Mouse (Mus musculus): Measurements from ENCODE around the gene Vezt.

Vezt gene

DNA sequence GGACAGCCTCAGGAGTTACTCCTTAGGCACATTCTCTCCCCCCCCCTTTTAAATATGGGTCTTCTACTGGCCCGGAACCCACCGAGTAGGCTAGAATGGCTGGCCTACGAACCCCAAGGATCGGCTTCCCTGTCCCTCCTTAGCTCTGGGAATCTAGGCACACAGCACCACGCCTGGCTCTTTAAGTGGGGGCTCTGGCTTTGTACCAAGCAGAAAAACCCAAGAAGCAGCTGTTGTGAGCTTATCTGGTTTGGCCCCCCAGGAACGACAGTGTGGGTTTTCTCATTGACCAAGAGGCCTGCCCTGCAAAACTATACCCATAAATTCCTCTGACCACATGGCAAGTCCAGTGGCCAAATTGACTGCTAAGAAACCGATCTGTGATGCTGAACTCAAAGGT is 82.1 kb downstream of the Vezt start:
- in situ Hi-C loops (cut with MboI, MseI), result no loop called here

DNA sequence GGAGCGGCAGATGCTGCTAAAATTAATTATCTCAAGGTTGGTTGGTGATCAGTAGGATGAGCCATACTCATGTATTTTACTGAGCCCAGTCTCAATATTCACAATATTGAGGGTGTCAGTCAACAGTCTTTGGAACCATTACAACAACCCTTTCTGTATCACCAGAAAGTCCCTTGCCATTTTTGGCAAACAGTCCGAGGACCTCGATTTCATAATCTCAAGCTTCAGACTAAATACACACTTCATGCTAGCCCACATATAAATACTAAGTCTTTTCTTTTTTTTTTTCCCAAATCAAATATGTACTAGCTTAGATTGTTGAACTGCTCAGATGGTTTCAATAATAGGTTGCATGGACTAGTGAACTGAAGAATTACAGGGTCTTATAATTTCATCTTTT is 84.6 kb downstream of the Vezt start:
- in situ Hi-C loops (cut with MboI, MseI), result no loop called here

DNA sequence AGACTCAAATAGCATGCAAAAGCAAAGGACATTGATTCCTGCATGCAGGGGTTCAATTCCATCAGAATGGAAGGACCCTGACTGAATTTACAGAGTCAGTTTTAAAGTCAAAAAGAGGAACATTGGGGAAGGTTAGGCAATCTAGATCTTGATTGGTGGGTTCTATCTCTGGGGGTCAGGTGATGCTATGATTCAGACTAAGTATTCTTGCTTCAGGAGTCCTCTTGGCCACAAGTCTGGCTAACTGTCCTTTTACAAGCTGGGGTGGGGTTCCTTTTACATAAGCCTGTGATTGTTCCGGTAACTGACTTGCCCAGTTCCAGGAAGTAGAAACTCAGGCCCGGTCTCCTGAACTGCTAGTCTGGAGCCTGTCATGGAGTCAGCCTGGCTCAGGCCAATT is 85.7 kb downstream of the Vezt start:
- in situ Hi-C loops (cut with MboI, MseI), result loop anchor here (10.0 kb wide), 2 partner anchors 115 to 495 kb away; partner anchors contain the start of genes Lta4h and Usp44

DNA sequence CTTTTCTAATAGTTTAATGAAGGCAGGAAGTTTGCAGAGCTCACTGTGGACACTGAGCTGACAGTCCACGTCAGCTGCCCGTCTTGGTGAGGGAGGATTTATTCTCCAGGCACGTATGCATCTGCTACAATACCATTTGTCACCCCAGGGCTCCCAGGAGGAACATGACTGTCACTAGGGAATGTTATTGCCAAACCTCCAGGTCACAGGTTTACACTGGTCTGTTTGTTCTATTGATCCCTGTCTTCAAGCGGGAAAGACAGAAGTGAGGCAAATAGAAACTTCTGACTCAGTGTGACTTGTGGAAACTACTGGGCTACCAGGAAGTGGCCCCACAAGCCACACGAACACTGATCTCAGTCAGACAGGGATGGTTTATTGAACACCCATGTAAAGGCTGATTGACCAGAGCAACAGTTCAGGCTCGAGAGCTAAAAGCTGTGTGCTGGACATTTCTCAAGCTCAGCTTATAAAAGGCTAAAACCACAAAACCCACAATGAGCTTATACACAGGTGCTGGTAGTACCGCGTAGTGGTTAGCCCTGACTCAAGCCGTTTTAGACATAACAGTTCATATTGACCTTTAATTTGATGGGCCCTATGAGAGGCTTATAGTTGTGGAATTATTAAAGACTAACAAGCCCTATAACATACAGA is 89.6 kb downstream of the Vezt start:
- in situ Hi-C loops (cut with MboI, MseI), result loop anchor here (10.0 kb wide), 2 partner anchors 111 to 491 kb away; partner anchors contain the start of genes Lta4h and Usp44

DNA sequence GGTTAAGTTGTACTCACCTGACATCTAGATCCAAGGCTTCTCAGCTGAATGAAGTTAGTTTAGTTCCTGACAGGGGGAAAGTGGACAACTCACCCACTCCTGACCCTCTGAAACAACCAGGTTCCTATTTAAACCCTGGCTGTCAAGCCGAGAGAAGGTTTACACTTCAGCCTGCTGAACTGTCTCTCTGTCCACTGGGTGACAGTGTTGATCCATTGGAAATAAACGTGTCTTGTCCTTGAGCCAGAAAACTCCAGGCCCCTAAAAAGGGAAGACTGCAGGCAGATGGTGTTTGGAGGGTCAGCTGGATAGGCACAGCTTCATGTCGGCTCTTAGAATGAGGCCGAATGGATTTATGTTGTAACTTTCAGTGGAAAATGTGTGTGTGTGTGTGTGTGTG is 90.3 kb downstream of the Vezt start:
- in situ Hi-C loops (cut with MboI, MseI), result loop anchor here (10.0 kb wide), 2 partner anchors 111 to 491 kb away; partner anchors contain the start of genes Lta4h and Usp44

DNA sequence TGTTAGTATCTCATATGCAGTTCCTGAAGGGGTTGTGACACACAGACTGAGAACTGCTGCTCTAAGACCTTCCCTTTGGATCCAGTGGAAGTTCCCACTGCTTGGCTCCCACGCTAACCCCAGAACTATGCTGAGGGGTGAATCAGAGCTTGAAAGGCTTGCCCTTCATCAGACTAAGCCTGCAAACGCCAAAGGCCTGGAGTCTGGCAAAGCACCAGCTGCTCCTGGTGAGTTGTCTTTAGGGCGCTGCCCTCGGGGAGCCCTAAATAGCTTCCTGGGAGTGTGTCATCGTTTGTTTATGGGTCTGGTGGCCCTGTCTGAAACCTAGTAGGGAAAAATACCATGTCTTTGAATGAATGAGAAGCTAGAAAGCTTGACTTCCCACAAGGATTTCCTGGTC is 91.4 kb downstream of the Vezt start:
- in situ Hi-C loops (cut with MboI, MseI), result loop anchor here (10.0 kb wide), 2 partner anchors 109 to 489 kb away; partner anchors contain the start of genes Lta4h and Usp44

DNA sequence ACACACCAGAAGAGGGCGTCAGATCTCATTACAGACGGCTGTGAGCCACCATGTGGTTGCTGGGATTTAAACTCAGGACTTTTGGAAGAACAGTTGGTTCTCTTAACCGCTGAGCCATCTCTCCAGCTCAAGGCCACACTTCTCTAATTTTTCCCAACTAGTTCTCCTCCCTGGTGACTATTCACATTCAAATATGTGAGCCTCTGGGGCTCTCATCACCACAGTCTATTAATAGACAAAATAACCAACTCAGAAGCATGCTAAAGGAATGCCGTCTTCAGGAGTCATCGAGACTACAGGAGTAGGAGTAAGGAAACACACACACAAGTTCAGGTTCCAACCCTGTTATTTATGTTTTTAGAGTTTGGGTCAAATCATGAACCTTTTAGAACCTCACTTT is 95.3 kb downstream of the Vezt start:
- in situ Hi-C loops (cut with MboI, MseI), result loop anchor here (10.0 kb wide), 2 partner anchors 105 to 485 kb away; partner anchors contain the start of genes Lta4h and Usp44

DNA sequence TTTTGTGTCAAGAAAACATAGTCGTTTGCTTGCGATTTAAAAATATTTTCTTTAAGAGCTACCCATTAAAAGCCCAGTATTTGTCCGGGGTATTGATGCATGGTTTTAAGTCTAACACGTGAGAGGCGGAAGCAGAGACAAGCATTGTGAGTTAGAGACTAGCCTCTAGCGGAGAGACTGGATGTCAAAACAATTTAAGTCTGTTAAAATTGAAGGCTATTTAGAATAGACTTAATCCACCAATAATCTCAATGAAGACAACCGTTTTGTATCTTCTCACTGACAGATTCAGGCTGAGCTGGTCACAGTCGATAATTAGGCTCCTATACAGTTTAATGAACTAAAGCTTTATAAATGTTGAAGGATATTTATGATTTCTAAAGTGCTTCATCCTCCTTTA is 95.9 kb downstream of the Vezt start:
- in situ Hi-C loops (cut with MboI, MseI), result loop anchor here (10.0 kb wide), 2 partner anchors 105 to 485 kb away; partner anchors contain the start of genes Lta4h and Usp44

DNA sequence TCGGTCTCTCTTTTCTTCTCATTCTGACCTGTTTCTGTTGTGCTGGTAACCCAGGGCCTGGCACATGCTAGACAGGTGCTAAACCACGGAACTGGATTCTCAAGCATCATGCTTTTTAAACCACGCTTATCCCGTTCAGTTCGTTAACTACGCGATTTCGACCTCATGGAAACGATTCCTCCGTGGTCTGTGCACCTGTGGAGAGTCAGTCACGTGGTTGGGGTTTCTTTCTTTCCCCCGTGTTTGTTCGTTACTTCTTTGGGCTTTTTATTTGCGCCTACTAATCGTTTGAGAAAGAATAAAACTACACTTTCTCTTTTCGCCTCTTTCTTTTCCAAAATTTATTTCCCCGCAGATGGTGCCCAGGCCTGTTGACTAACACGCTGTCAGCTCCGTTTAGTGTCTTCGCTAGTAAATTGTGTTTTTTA is 96.8 kb downstream of the Vezt start:
- in situ Hi-C loops (cut with MboI, MseI), result no loop called here

DNA sequence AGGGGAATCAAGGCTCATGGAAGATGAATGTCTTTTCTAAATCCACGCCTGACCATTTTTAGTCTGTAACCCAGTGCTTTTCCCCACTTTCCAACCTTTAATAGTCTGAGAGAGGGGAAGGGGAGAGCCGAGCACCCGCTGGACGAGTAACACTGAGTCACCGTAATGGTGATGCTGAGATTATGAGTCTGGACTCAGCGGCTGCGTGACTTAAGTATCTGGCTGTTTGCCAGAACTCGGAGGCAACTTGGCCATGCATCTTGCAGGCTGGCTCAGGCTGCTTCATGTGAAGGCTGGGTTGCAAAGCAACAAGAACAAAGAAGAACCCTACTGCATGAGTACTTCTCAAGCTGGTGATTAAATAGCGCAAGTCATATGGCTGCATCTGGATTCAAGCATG is 101.6 kb downstream of the Vezt start:
- in situ Hi-C loops (cut with MboI, MseI), result no loop called here

DNA sequence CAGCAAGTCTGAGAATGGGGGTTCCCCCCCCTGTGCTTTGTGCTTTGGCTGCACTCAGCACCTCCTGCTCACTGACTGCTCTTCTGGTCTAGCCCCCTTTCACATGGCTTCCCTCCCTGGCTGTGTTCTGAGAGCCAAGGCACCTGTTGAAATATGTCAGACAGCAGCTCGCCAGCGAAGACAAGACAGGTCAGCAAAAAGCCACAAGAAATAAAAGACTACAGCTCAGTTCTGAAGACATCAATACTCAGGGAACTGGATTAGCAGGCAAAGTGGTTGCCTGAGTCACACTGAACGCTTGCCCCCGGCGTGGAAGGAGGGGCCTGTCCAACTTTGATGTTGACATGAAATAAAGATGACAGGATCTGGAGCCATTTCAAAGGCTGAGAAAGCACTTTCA is 102.8 kb downstream of the Vezt start:
- in situ Hi-C loops (cut with MboI, MseI), result no loop called here

DNA sequence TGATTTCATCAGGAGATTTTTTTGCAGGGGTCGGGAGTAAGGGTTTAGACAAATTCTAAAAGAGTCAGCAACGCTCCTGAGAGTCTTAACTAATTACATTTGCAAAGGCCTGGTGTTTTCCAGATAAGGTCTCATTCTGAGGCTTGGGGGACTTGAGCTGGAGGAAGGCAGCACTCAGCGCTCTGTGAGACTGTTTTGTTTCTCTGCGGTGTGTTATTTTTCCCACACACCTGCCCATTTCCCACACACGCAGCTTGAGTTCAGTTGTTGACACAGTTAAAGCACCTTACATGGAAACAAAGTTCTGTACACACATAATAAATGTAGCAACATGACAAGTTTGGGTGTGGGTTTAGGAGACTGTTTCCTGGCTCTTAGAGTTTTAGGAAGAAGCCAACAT is 103.6 kb downstream of the Vezt start:
- in situ Hi-C loops (cut with MboI, MseI), result no loop called here

DNA sequence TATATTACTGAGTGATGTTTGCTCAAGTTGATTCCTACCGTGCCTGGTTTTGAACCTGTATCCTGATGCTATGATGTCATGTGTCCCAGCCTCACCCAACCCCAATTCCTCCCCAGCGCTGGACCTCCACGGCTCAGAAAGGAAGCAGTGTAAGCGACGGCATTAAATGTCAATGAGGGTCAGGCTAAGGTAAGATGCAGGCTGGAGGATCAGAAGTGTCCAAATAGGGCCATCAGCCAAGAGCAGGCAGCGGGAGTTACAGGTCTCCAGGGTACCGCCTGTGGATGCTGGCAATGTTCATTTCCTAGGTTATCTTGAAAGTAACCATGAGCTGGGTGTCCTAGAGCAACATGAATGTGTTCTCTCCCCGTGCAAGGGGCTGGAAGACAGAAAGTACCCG is 104.2 kb downstream of the Vezt start:
- in situ Hi-C loops (cut with MboI, MseI), result no loop called here

DNA sequence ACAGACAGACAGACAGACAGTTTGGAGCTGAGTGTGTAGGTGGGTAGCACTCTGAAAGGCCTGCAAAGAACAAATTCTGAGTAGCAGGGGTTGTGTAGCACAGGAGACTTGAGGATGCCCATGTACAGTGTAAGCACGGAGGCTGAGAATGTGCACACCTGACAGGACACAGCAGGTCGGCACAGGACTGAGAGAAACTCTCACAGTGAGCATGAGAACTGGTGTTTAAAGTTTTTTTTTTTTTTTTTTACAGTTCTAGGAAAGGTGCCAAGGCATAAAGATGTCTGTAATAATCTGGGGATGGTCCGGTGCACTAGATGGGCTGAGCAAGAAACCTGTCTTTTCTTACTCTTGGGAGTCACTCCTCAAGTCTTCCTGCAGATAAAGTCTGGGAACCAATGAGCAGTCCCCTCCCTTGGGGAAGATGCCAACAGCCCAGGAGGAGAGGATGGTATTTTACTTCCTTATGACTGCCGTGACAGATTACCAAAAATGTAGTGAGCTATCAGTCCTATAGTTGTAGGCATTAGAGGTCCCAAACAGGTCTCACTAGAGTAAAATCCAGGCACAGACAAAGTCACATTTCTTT is 105.3 kb downstream of the Vezt start:
- in situ Hi-C loops (cut with MboI, MseI), result no loop called here

DNA sequence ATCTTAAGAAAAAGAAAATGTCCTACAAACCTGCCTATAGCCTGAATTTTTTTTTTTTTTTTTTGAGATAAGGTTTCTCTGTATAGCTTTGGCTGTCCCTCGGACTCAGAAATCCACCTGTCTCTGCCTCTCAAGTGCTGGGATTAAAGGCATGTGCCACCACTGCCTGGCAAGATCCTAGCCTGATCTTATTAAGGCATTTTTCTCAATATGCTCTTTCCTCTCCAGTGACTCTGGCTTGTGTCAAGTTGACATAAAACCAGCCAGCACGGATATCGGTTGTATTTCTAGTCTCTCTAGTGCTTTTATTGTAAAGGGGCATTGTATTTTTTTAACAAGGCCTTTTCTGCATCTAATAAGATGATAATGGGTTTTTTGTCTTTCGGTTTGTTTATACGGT is 111.0 kb downstream of the Vezt start:
- in situ Hi-C loops (cut with MboI, MseI), result no loop called here

DNA sequence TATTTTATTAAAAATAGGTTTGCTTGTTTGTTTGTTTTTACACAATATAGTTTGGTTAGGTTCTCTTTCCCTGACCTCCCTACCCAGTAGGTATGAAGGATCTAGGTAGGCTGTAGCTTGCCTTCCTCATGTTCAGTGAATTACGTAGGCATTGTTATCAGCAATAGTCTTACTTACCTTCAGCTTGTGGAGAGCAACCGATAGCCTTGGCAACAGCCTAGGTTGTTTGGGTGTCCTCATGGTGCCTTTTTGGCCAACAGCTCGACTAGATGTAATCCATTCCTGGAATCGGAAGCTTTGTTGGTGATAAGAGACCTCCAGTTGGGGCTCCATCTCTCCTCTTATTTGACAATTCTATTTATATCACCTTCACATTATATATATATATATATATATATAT is 114.5 kb downstream of the Vezt start:
- in situ Hi-C loops (cut with MboI, MseI), result no loop called here

DNA sequence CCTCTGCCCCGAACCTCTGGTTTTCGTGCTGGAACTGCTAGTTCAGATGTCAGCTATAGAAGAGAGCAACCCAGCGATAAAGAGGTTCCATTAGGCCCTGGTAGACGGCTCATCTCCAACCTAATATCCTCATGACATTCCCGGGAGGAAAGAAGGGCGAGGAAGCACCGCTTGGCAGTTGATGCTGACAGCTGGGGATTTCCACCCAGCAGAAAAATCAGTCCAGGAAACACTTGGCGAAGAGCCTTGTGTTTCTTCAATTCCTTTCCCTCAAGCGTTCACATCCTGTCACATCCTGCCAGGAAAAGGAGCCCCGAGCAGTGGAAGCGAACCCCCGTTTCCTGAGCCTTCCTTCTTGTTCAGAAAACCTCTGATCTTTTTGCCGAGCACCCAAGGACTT is 116.4 kb downstream of the Vezt start:
- in situ Hi-C loops (cut with MboI, MseI), result no loop called here

DNA sequence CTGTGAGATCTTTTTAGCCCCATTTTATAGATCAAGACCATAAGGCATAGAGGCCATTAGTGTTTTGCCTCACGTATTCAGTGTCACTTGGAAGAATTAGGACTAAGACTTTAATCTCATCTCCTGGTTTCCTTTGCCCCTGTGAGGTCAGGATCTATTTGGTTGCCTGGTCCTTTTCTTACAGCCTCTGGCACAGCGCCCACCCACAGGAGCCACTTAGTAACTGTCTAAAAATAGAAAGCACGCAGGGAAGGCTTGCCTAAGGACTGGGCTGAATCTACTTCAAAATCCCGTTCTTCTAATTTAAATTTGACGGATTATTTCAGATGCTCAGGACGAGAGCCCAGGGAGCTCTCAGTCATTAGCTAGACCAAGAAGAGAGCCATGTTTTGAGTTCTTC is 116.9 kb downstream of the Vezt start:
- in situ Hi-C loops (cut with MboI, MseI), result no loop called here

DNA sequence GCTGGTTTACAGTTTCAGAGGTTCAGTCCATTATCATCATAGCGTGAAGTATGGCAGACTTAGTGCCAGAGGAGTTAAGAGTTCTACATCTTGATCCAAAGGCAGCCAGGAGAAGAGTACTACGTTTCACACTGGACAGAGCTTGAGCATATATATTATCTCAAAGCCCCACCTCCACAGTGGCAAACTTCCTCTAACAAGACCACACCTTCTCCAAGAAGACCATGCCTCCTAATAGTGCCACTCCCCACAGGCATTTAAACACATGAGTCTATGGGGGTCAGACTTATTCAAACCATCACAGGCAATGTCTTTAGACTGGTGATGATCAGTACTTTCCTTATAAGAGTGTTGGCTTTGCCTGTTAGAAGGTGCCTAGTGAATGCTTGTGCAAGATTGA is 117.5 kb downstream of the Vezt start:
- in situ Hi-C loops (cut with MboI, MseI), result no loop called here

DNA sequence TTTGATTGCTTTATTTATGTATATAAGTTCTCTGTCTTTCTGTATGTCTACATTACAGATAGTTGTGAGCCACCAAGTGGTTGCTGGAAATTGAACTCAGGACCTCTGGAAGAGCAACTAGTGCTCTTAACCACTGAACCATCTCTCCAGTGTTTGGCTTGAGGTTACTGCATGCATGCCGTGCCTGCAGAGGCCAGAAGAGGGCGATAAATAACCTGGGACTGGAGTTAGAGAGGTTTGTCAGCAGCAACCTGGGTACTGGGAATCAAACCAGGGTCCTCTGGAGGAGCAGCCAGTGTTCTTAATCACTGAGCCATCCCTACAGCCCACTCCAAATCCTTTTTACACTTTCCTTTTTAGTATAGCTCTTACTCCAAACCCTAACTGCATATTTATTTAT is 118.8 kb downstream of the Vezt start:
- in situ Hi-C loops (cut with MboI, MseI), result no loop called here

DNA sequence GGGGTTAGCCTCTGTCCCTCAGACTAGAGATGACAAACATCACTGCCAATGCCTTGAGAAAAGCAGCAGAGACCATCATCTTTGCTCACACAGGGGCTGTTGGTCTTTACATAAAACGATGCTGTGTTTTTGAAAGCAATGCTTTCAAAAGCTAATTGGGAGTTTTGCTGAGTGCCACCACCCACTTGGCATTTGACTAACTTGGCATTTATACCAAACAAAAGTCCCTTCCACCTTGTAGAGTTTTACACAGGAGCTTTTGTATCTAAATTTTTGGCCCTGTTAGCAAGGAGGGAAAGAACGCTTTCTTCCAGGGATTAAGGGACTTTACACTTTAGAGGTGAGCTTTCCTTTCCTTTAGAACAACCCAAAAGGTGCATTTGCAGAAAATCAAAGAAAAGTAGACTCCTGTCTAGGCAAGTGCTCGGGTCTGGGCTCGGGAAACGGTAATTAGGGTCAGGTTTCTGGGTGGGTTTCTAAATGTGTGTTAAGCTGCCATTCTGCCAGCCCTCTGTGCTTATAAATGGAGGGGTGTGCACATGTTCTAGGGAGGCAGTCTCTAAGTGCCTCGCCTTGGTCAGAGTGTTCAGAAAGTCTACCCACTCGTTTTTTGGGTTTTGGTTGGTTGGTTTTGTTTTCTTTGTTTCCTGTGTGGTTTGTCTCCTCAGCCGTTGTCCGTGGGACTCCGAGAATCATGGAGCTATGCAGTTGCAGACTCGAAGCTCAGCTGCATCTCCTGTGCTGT is 119.9 kb downstream of the Vezt start:
- in situ Hi-C loops (cut with MboI, MseI), result no loop called here

DNA sequence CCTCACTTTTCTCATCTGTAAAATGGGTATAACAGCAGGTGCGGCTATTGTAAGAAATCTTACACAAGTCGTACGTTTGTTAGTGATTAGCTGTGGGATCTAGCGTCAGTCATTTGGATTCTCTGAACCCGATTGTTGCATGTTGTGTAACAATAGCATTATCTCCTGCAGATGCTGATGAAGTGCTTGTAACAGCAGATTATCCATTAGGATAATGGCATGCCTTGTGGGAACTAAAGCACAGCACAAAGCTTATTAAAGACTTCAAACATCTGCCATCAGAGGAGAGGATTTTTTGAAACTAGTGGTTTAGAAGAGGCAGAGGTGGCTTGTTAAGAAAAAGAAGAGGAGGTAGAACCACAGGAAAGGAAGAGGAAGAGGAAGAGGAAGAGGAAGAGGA is 122.1 kb downstream of the Vezt start:
- in situ Hi-C loops (cut with MboI, MseI), result no loop called here

DNA sequence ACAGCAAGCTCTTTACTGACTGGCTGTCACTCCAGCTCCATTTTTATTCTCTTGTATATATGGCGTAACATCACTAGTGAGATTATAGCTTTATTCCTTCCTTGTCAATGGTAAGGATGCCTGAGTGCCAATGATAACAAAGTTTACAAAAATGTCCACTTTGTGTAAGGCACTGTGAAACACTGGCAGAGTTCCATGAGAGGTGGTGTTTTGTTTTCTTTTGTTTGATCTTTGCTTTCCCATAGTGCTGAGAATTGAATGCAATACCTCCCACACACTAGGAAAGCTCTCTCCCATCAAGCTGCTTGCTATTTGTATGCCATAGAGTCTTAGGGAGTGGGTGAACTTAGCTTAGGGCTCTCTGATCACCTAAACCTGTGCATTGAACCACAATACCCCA is 122.7 kb downstream of the Vezt start:
- in situ Hi-C loops (cut with MboI, MseI), result no loop called here

Data from T-helper 2 cell (primary cell).